Mouse (Mus musculus) intestine, embryonic 16.5 days (tissue): ENCODE data around the gene Acot1. TPM values are rescaled to one million over a fixed set of nuclear protein-coding genes. Genes with fewer than 3 reads are reported as not detected.

Source experiments
- ATAC-seq: fragments of 200-750 bp; cut with Nextera tagmentation; 2 replicates; pipeline ENCODE4 v1.8.0; 2017; ENCODE audit warnings: moderate TSS enrichment, moderate library complexity
- H3K27ac ChIP-seq: fragments of 300-500 bp; sonication (generic); 2 replicates; pipeline ENCODE4 v1.5.1; 2014; ENCODE audit warnings: mild to moderate bottlenecking, low read length
- H3K27me3 ChIP-seq: fragments of 300-500 bp; sonication (generic); replicated peaks from 2 replicates; pipeline ENCODE4 v1.6.1; 2014; ENCODE audit warnings: low read length, control low read depth, mixed read lengths; ENCODE audit not compliant: control insufficient read depth, insufficient read depth
- H3K36me3 ChIP-seq: fragments of 300-500 bp; sonication (generic); 2 replicates; pipeline ENCODE4 v1.6.1; 2014; ENCODE audit warnings: low read length, control low read depth; ENCODE audit not compliant: control insufficient read depth, insufficient read depth
- H3K4me1 ChIP-seq: fragments of 300-500 bp; sonication (generic); 2 replicates; pipeline ENCODE4 v1.6.1; 2014; ENCODE audit warnings: low read length, control low read depth, mixed read lengths; ENCODE audit not compliant: control insufficient read depth, insufficient read depth
- H3K4me2 ChIP-seq: fragments of 300-500 bp; sonication (generic); 2 replicates; pipeline ENCODE4 v1.6.1; 2014; ENCODE audit warnings: low read depth, low read length, control low read depth
- H3K4me3 ChIP-seq: fragments of 300-500 bp; sonication (generic); 2 replicates; pipeline ENCODE4 v1.5.1; 2014; ENCODE audit warnings: mild to moderate bottlenecking, low read length
- H3K9ac ChIP-seq: fragments of 300-500 bp; sonication (generic); 2 replicates; pipeline ENCODE4 v1.6.1; 2014; ENCODE audit warnings: low read depth, low read length
- H3K9me3 ChIP-seq: fragments of 300-500 bp; sonication (generic); 2 replicates; pipeline ENCODE4 v1.6.1; 2016; ENCODE audit warnings: low read length, control low read depth; ENCODE audit not compliant: control insufficient read depth
- WGBS: fragments of 180-500 bp; shearing (Covaris S2); extraction: QIAGEN DNeasy Blood & Tissue Kit; methylation state at CpG from one replicate; pipeline ENCODE4 v1.1.7; 2014; 5-methylcytosine and 5-hydroxymethylcytosine counted together
- polyA plus RNA-seq: library from polyadenylated mRNA; unstranded; fragments of >200 nt; fragmentation: Nextera tagmentation; extraction: Ambion mirVana; gene quantifications from 2 replicates; pipeline ENCODE4 v1.2.1, GENCODE M21; 2015

The Acot1 gene
- polyA plus RNA-seq, 1 experiment from 2014 or later: 159 TPM

GRCm38 (mm10) chr12:84064621-84065020 lies 55.3 kb downstream of the Acot1 start:
- Histone ChIP-seq H3K4me3 (no peak overlapping the region), H3K9ac (no peak overlapping the region), H3K27ac (no peak overlapping the region), H3K27me3 (no peaks in the 10 kb centered on the region), H3K4me2 (no peak overlapping the region), H3K36me3 (no peaks in the 10 kb centered on the region), H3K4me1 (no peaks in the 10 kb centered on the region), H3K9me3 (peaks cover 3% of the 10 kb centered on the region; the same call in 1 of the 2 replicates)
- 73% methylated on average over 8 of the region's 8 CpGs for WGBS
- ATAC-seq: no peak

- Histone ChIP-seq H3K4me3 (no peak overlapping the region), H3K9me3 (peaks cover 3% of the 10 kb centered on the region; the same call in 1 of the 2 replicates), H3K27ac (no peak overlapping the region), H3K4me1 (no peaks in the 10 kb centered on the region), H3K27me3 (no peaks in the 10 kb centered on the region), H3K36me3 (no peaks in the 10 kb centered on the region), H3K4me2 (no peak overlapping the region), H3K9ac (no peak overlapping the region)
- 78% methylated on average over 4 of the region's 4 CpGs for WGBS
- ATAC-seq: no peak
Measured at GRCm38 (mm10) chr12:84067752-84068151, 58.5 kb downstream of the Acot1 start.

Other genes starting within 250 kb of the Acot1 start
- gene Papln, start 245.9 kb upstream of the Acot1 start, polyA plus RNA-seq: 5.2 and 5.8 TPM in 2 replicates
- 35.7 and 36.1 TPM in 2 replicates for gene Numb, start 87.6 kb upstream of the Acot1 start, polyA plus RNA-seq
- gene Riox1, start 58.9 kb upstream of the Acot1 start, polyA plus RNA-seq: 10.2 and 11.7 TPM in 2 replicates
- gene Heatr4, start 24.6 kb upstream of the Acot1 start, polyA plus RNA-seq: not detected in 2 replicates
- 35.3 and 39.5 TPM in 2 replicates for gene Acot2, start 21.6 kb upstream of the Acot1 start, polyA plus RNA-seq
- gene Acot4, start 28.9 kb downstream of the Acot1 start, polyA plus RNA-seq: 12.9 and 20.6 TPM in 2 replicates
- not detected in 2 replicates for gene Gm49366, start 29.4 kb downstream of the Acot1 start, polyA plus RNA-seq
- gene Acot3, start 42.7 kb downstream of the Acot1 start, polyA plus RNA-seq: 7.0 and 11.7 TPM in 2 replicates
- gene Acot5, start 59.8 kb downstream of the Acot1 start, polyA plus RNA-seq: 0.21 and 0.28 TPM in 2 replicates
- gene Acot6, start 91.2 kb downstream of the Acot1 start, polyA plus RNA-seq: 2.5 and 3.2 TPM in 2 replicates
- gene Dnal1, start 104.9 kb downstream of the Acot1 start, polyA plus RNA-seq: 2.4 and 3.4 TPM in 2 replicates
- gene Pnma1, start 139.0 kb downstream of the Acot1 start, polyA plus RNA-seq: 0.34 and 0.67 TPM in 2 replicates
- gene Elmsan1, start 209.4 kb downstream of the Acot1 start, polyA plus RNA-seq: 6.3 and 6.7 TPM in 2 replicates